ENCODE assay signal across 21 mouse cellular contexts in the genomic region with DNA sequence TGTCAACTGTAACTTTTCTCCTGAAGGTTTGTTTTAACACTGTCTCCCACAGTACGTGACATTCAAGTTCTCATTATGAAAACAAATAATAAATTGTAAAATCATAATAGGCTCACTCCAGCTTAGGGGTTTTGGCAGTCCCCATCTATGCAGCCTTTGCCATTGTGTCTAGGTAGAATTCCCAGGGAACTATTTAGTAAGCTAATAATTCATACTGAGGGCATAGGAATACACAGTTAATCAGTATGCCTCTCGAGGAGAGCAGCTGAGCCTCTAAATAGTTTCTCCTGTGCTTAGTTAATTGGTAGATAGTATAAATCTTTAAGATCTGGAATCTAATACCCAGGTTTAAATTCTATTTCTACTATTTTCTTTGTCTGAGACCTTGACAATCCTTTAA.
DNase-seq lines count a peak whose midpoint lies in the region; ATAC-seq lines count a peak whose summit lies in the region.
"Had no signal": no experiment of that assay in that cellular context is flagged by ENCODE, and none has a peak within 500 bp of the region (broad histone marks: within the 10 kb centered on the region; RNA-seq: fewer than 3 reads in every experiment).

No protein-coding gene starts in this region.

- H3K9me3 ChIP-seq in embryonic facial prominence, embryonic 14.5 days (ENCODE audit: control insufficient read depth, low read length), result no peaks in the 10 kb centered on the region
- H3K9me3 ChIP-seq in embryonic facial prominence, embryonic 10.5 days, result no peaks in the 10 kb centered on the region
- no peaks in the 10 kb centered on the region for H3K9me3 ChIP-seq in neural tube, embryonic 13.5 days
- no peaks in the 10 kb centered on the region for H3K9me3 ChIP-seq in neural tube, embryonic 15.5 days (replicated peaks)
- H3K9me3 ChIP-seq in neural tube, embryonic 14.5 days (ENCODE audit: control insufficient read depth, low read length), result no peaks in the 10 kb centered on the region

- WGBS in embryonic facial prominence, embryonic 14.5 days, result 69% methylated on average over 2 of the region's 2 CpGs
- 82% methylated on average over 2 of the region's 2 CpGs for WGBS in embryonic facial prominence, embryonic 10.5 days
- 36% methylated on average over 2 of the region's 2 CpGs for WGBS in neural tube, embryonic 13.5 days
- WGBS in neural tube, embryonic 15.5 days, result 40% methylated on average over 2 of the region's 2 CpGs
- 33% methylated on average over 2 of the region's 2 CpGs for WGBS in neural tube, embryonic 14.5 days

- no peak overlapping the region for H3K4me3 ChIP-seq in embryonic facial prominence, embryonic 14.5 days (ENCODE audit: low read depth, low read length)
- H3K4me3 ChIP-seq in embryonic facial prominence, embryonic 10.5 days, result no peak overlapping the region
- H3K4me3 ChIP-seq in neural tube, embryonic 13.5 days, result no peak overlapping the region
- no peak overlapping the region for H3K4me3 ChIP-seq in neural tube, embryonic 15.5 days (replicated peaks)
- no peak overlapping the region for H3K4me3 ChIP-seq in neural tube, embryonic 14.5 days (ENCODE audit: low read depth, low read length)

- no peaks in the 10 kb centered on the region for H3K36me3 ChIP-seq in embryonic facial prominence, embryonic 14.5 days (ENCODE audit: control insufficient read depth, insufficient read depth, low read length)
- no peaks in the 10 kb centered on the region for H3K36me3 ChIP-seq in embryonic facial prominence, embryonic 10.5 days (replicated peaks)
- H3K36me3 ChIP-seq in neural tube, embryonic 13.5 days, result no peaks in the 10 kb centered on the region
- H3K36me3 ChIP-seq in neural tube, embryonic 15.5 days, result no peaks in the 10 kb centered on the region
- H3K36me3 ChIP-seq in neural tube, embryonic 14.5 days (ENCODE audit: control insufficient read depth, insufficient read depth, low read length), result no peaks in the 10 kb centered on the region
- H3K36me3 ChIP-seq: G1E had no signal

- no peak overlapping the region for H3K4me2 ChIP-seq in embryonic facial prominence, embryonic 14.5 days (ENCODE audit: low read depth, low read length)
- H3K4me2 ChIP-seq in neural tube, embryonic 13.5 days, result no peak overlapping the region
- no peak overlapping the region for H3K4me2 ChIP-seq in neural tube, embryonic 15.5 days
- no peak overlapping the region for H3K4me2 ChIP-seq in neural tube, embryonic 14.5 days (ENCODE audit: low read depth, low read length)

- no peaks in the 10 kb centered on the region for H3K27me3 ChIP-seq in embryonic facial prominence, embryonic 14.5 days (replicated peaks; ENCODE audit: control insufficient read depth, insufficient read depth, low read length)
- no peaks in the 10 kb centered on the region for H3K27me3 ChIP-seq in embryonic facial prominence, embryonic 10.5 days (replicated peaks; ENCODE audit: low read depth, poor library complexity, severe bottlenecking)
- H3K27me3 ChIP-seq in neural tube, embryonic 13.5 days, result no peaks in the 10 kb centered on the region
- H3K27me3 ChIP-seq in neural tube, embryonic 15.5 days (replicated peaks), result no peaks in the 10 kb centered on the region
- H3K27me3 ChIP-seq in neural tube, embryonic 14.5 days (ENCODE audit: control insufficient read depth, insufficient read depth, low read length), result no peaks in the 10 kb centered on the region
- H3K27me3 ChIP-seq: CH12.LX, Patski had no signal

- no peak for DNase-seq in embryonic facial prominence, embryonic 14.5 days (ENCODE audit: low spot score)
- DNase-seq in embryonic facial prominence, embryonic 10.5 days (ENCODE audit: low spot score), result no peak
- DNase-seq in neural tube, embryonic 10.5 days (ENCODE audit: extremely low spot score, low spot score), result no peak
- DNase-seq: adrenal gland, adult 2 months; adrenal gland, adult 8-10 months; adrenal gland, postnatal 10 days; adrenal gland, postnatal 14 days; adrenal gland, postnatal 25 days; adrenal gland, postnatal 36 days; B cell, adult 2 months; cerebellum, adult 11 months; cerebellum, adult 11-12 months; cerebellum, adult 18-20 months had no signal

- H3K4me1 ChIP-seq in embryonic facial prominence, embryonic 14.5 days (ENCODE audit: control insufficient read depth, insufficient read depth, low read length), result no peaks in the 10 kb centered on the region
- no peaks in the 10 kb centered on the region for H3K4me1 ChIP-seq in embryonic facial prominence, embryonic 10.5 days
- peaks cover 6% of the 10 kb centered on the region for H3K4me1 ChIP-seq in neural tube, embryonic 13.5 days (replicated peaks)
- no peaks in the 10 kb centered on the region for H3K4me1 ChIP-seq in neural tube, embryonic 15.5 days
- H3K4me1 ChIP-seq in neural tube, embryonic 14.5 days (ENCODE audit: control insufficient read depth, insufficient read depth, low read length), result no peaks in the 10 kb centered on the region

- H3K27ac ChIP-seq in embryonic facial prominence, embryonic 14.5 days (replicated peaks; ENCODE audit: low read depth, low read length), result no peak overlapping the region
- no peak overlapping the region for H3K27ac ChIP-seq in embryonic facial prominence, embryonic 10.5 days (replicated peaks)
- H3K27ac ChIP-seq in neural tube, embryonic 13.5 days (replicated peaks), result no peak overlapping the region
- H3K27ac ChIP-seq in neural tube, embryonic 15.5 days (replicated peaks), result no peak overlapping the region
- H3K27ac ChIP-seq in neural tube, embryonic 14.5 days (ENCODE audit: low read depth, low read length), result no peak overlapping the region

- H3K9ac ChIP-seq in embryonic facial prominence, embryonic 14.5 days (ENCODE audit: low read depth, low read length), result no peak overlapping the region
- H3K9ac ChIP-seq in neural tube, embryonic 13.5 days, result no peak overlapping the region
- H3K9ac ChIP-seq in neural tube, embryonic 15.5 days (replicated peaks), result no peak overlapping the region
- no peak overlapping the region for H3K9ac ChIP-seq in neural tube, embryonic 14.5 days (replicated peaks; ENCODE audit: low read depth, low read length)

- peak; percentile 81; the same call in 1 of the 2 replicates for ATAC-seq in embryonic facial prominence, embryonic 14.5 days (ENCODE audit: low read depth)
- peak; percentile 50; the same call in 1 of the 2 replicates for ATAC-seq in neural tube, embryonic 13.5 days (ENCODE audit: low read depth)
- no peak for ATAC-seq in neural tube, embryonic 15.5 days (ENCODE audit: low FRiP score)
- ATAC-seq in neural tube, embryonic 14.5 days (ENCODE audit: low read depth), result peak; percentile 69; the same call in 1 of the 2 replicates
- ATAC-seq: activated CD4-positive, CD25-positive, alpha-beta regulatory T cell, adult 4 months; CD4-positive, CD25-positive, alpha-beta regulatory T cell, adult 4 months; Patski had no signal
